Mouse (Mus musculus): ENCODE measurements around the gene Fer. TPM values are rescaled to one million over a fixed set of nuclear protein-coding genes. Genes with fewer than 3 reads are reported as not detected.
A peak's percentile ranks its signal among the peaks of the same experiment; 100 is the strongest.
"Not testable (repeated sequence)": the region's sequence is repeated elsewhere in the genome, so short reads cannot be mapped to it uniquely, and the experiment has no call there.

Gene Fer
- polyA plus RNA-seq, 1 experiment from 2014 or later: 29.8 TPM

DNA sequence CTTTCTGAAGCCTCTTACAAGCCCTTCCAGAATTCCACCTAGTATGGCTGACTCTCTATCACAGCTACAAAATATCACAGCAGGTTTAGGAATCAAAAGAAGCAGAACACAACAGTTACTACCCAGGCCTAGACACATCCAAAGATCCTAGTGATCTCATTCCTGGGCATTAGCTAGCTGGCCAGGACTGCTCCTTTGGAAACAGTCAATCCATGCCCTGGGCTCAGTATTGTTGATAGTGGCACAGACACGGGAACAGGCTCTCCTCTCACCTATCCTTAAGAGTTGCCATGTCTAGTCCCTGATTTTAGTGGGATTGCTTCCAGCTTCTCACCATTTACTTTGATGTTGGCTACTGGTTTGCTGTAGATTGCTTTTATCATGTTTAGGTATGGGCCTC is 20.6 kb upstream of the Fer start:
- 83% methylated on average over 1 of the region's 1 CpGs for WGBS
- ATAC-seq (ENCODE audit: borderline replicate concordance, extremely low read depth, low FRiP score, low TSS enrichment): no peak
- no peaks in the 10 kb centered on the region for H3K9me3 ChIP-seq
- H3K4me2 ChIP-seq: no peak overlapping the region
- H3K9ac ChIP-seq: no peak overlapping the region
- no peaks in the 10 kb centered on the region for H3K27me3 ChIP-seq
- no peak overlapping the region for H3K27ac ChIP-seq
- H3K4me3 ChIP-seq: no peak overlapping the region
- H3K4me1 ChIP-seq: no peaks in the 10 kb centered on the region
- no peaks in the 10 kb centered on the region for H3K36me3 ChIP-seq

DNA sequence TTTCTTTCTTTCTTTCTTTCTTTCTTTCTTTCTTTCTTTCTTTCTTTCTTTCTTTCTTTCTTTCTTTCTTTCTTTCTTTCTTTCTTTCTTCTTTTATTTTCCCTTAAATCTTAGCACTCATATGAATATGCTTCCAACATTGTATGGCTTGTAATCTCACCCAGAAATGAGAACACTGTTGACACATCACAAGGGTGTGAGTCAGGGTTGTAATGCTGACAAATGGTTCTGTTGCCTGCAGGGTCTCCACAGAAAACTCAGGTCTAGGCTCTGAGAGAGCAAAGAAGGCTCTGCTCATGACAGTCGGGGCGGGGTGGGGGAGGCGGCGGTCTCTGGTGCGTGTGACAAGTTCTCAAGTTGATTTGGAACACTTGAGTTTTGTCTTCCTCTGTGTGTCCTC is 17.9 kb upstream of the Fer start:
- H3K36me3 ChIP-seq: no peaks in the 10 kb centered on the region
- H3K4me2 ChIP-seq: no peak overlapping the region
- H3K9ac ChIP-seq: no peak overlapping the region
- no peak for ATAC-seq (ENCODE audit: borderline replicate concordance, extremely low read depth, low FRiP score, low TSS enrichment)
- H3K4me3 ChIP-seq: no peak overlapping the region
- WGBS: 69% methylated on average over 5 of the region's 5 CpGs
- H3K9me3 ChIP-seq: no peaks in the 10 kb centered on the region
- 0 out of 2 replicates have a peak, but pooled peaks cover 3% of the 10 kb centered on the region for H3K4me1 ChIP-seq
- H3K27ac ChIP-seq: no peak overlapping the region
- H3K27me3 ChIP-seq: no peaks in the 10 kb centered on the region

DNA sequence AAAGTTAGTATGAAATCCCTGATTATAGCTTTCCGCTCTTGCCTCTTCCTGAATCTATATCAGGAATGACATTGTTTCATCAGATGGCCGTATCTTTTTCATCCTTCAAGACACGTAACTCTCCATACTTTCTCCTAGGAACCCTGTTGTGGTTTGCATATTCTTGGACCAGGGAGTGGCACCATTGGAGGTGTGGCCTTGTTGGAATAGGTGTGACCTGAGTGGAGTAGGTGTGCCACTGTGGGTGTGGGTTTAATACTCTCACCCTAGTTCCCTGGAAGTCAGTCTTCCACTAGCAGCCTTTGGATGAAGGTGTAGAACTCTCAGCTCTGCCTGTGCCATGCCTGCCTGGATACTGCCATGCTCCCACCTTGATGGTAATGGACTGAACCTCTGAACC is 17.1 kb upstream of the Fer start:
- not testable (repeated sequence) for H3K4me3 ChIP-seq; H3K9me3 ChIP-seq; H3K4me1 ChIP-seq; ATAC-seq (ENCODE audit: borderline replicate concordance, extremely low read depth, low FRiP score, low TSS enrichment); H3K27ac ChIP-seq; H3K36me3 ChIP-seq; H3K27me3 ChIP-seq; H3K9ac ChIP-seq; H3K4me2 ChIP-seq
- WGBS: 94% methylated on average over 3 of the region's 3 CpGs

DNA sequence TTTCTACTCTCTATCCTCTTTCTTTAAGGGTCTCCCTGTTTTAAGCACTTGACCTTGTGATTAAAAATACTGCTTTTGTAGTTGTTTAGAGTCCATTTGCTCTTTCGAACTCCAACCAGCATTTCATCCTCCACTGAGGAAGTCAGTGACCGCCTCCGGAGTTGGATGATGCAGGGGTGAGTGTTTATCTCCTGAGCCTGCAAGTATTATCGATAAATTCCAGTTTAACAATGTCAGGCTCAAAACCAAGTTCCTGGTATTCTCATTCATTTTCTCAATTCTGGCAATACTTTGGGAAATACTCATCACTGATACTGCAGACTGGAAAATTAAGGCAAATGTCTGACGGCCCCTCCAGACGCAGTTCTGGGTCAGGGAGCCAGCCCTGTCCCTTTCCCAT is 13.7 kb upstream of the Fer start:
- Histone ChIP-seq H3K36me3 (no peaks in the 10 kb centered on the region), H3K27me3 (no peaks in the 10 kb centered on the region), H3K27ac (peak overlapping the region; percentile 61; the same call in 1 of the 2 replicates), H3K4me1 (0 out of 2 replicates have a peak, but pooled peaks cover 3% of the 10 kb centered on the region), H3K4me3 (peak overlapping the region; percentile 68), H3K9me3 (no peaks in the 10 kb centered on the region), H3K9ac (peak overlapping the region; percentile 84), H3K4me2 (peak overlapping the region; percentile 60)
- ATAC-seq (ENCODE audit: borderline replicate concordance, extremely low read depth, low FRiP score, low TSS enrichment): peak; percentile 36; the same call in 1 of the 2 replicates
- 2% methylated on average over 6 of the region's 6 CpGs for WGBS

DNA sequence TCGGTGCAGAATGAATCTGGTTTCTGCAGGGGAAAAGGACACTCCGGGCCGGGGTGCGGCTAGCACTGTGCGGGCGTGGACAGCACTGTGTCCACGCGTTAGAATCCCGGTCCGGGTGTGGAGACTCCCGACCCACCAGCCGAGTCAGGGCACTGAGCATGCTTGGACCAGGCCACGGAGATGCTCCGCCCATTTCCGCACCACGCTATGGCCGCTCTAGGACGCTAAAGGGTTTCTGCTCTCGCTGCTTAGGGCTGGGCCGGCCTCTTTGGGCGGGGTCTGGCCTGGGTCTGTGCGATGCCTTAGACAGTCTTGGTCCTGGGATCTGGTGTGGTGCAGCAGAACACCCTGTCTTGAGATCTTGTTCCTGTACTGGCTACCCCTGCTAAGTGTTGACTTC is 13.3 kb upstream of the Fer start:
- Histone ChIP-seq H3K9ac (peak overlapping the region; percentile 84), H3K4me3 (peak overlapping the region; percentile 68), H3K36me3 (no peaks in the 10 kb centered on the region), H3K4me1 (0 out of 2 replicates have a peak, but pooled peaks cover 3% of the 10 kb centered on the region), H3K27me3 (no peaks in the 10 kb centered on the region), H3K27ac (peak overlapping the region; percentile 61; the same call in 1 of the 2 replicates), H3K4me2 (peak overlapping the region; percentile 60), H3K9me3 (no peaks in the 10 kb centered on the region)
- WGBS: under 1% methylated on average over 22 of the region's 22 CpGs
- ATAC-seq (ENCODE audit: borderline replicate concordance, extremely low read depth, low FRiP score, low TSS enrichment): peak; percentile 100

DNA sequence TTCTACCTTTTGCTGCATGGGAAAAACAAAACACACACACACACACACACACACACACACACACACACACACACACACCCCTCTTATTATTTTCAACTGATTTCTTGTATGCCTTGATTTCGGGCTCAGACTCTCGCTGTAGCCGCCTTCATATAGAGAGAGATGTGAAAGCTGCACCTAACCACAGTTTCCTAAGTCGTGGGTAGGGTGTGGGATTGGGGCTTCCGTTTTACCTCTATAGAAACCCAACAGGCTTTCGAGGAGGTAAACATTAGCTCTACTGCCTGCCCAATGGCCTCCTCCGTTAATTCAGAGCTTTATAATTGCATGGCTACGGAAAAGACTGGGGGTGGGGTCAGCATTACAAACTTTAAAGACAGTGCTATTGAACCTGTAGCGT is 12.8 kb upstream of the Fer start:
- H3K36me3 ChIP-seq: no peaks in the 10 kb centered on the region
- H3K4me2 ChIP-seq: peak overlapping the region; percentile 60
- 88% methylated on average over 9 of the region's 9 CpGs for WGBS
- no peak overlapping the region for H3K27ac ChIP-seq
- H3K4me3 ChIP-seq: no peak overlapping the region
- no peak overlapping the region for H3K9ac ChIP-seq
- H3K4me1 ChIP-seq: 0 out of 2 replicates have a peak, but pooled peaks cover 3% of the 10 kb centered on the region
- H3K9me3 ChIP-seq: no peaks in the 10 kb centered on the region
- no peak for ATAC-seq (ENCODE audit: borderline replicate concordance, extremely low read depth, low FRiP score, low TSS enrichment)
- no peaks in the 10 kb centered on the region for H3K27me3 ChIP-seq

DNA sequence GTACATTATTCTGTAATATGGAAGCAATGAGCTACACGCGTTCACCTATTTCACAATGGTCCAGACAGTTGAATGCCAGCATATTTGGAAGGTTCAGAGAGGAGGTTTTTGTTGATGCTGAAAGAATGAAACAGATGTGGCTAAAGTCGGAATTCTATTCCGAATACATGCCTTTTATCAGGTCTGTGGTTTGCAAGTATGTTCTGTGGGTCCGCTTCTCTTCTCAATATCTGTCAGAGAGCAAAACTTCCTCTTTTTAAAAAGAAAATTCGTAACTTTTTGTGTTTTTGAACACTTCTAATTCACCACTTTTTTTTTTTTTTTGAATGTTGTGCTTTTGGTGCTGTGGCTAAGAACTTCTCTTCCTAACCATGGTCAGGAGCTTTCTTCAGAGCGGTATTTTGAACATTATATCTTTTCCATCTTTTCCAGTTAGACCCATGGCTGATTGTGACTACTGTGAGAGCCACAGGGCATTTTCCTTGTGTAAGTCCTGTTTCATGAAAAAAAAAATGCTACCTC is 5.8 kb upstream of the Fer start:
- Histone ChIP-seq H3K27me3 (no peaks in the 10 kb centered on the region), H3K36me3 (no peaks in the 10 kb centered on the region), H3K4me1 (peaks cover 4% of the 10 kb centered on the region; the same call in 1 of the 2 replicates), H3K4me2 (no peak overlapping the region), H3K27ac (no peak overlapping the region), H3K9ac (no peak overlapping the region), H3K9me3 (no peaks in the 10 kb centered on the region), H3K4me3 (no peak overlapping the region)
- 87% methylated on average over 7 of the region's 7 CpGs for WGBS
- ATAC-seq (ENCODE audit: borderline replicate concordance, extremely low read depth, low FRiP score, low TSS enrichment): no peak

DNA sequence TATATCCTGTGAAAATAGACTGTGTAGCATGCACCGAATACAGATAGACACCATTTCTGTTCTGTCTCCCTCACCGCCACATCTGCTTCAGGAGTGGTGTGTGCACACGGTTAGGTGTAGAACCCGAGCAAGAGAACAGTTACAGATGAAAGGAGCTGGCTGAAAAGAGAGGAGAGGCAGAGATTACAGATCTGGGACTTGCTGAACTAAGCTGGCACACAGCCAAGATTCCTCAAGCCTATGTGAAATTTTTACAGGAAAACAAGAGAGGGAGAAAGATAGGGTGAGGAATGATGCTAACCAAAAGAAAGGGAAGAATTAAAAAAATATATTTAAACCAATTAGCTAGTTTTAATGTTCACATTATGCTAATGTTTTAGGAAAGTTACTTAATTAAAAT is 1.9 kb upstream of the Fer start:
- Histone ChIP-seq H3K36me3 (no peaks in the 10 kb centered on the region), H3K4me2 (no peak overlapping the region), H3K4me1 (peaks cover 12% of the 10 kb centered on the region; the same call in 1 of the 2 replicates), H3K4me3 (no peak overlapping the region), H3K9ac (no peak overlapping the region), H3K27ac (no peak overlapping the region), H3K27me3 (no peaks in the 10 kb centered on the region), H3K9me3 (no peaks in the 10 kb centered on the region)
- 29% methylated on average over 4 of the region's 4 CpGs for WGBS
- no peak for ATAC-seq (ENCODE audit: borderline replicate concordance, extremely low read depth, low FRiP score, low TSS enrichment)

DNA sequence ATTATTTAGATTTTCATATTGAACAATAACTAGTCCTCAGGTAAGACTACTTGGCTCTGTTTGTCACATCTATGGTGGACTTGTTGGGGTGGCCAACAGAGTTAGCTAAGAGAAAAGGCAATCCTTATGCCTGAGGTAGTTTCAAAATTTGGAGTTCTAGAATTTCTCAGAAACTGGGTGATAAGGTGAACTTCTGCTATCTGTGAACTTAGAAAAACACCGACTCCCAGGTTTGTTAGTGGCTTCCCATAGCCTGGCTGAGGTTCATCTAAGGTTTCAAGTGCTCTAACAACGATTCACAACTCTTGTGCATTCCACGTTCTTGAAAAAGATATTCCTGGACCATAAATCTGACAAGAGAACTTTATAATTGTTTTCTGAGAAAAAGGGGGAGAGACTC is 463 bp upstream of the Fer start:
- no peak overlapping the region for H3K4me3 ChIP-seq
- H3K4me1 ChIP-seq: peaks cover 12% of the 10 kb centered on the region; the same call in 1 of the 2 replicates
- no peaks in the 10 kb centered on the region for H3K9me3 ChIP-seq
- H3K4me2 ChIP-seq: peak overlapping the region; percentile 90; the same call in 1 of the 2 replicates
- H3K9ac ChIP-seq: no peak overlapping the region
- no peaks in the 10 kb centered on the region for H3K27me3 ChIP-seq
- WGBS: 40% methylated on average over 3 of the region's 3 CpGs
- no peaks in the 10 kb centered on the region for H3K36me3 ChIP-seq
- no peak for ATAC-seq (ENCODE audit: borderline replicate concordance, extremely low read depth, low FRiP score, low TSS enrichment)
- no peak overlapping the region for H3K27ac ChIP-seq

DNA sequence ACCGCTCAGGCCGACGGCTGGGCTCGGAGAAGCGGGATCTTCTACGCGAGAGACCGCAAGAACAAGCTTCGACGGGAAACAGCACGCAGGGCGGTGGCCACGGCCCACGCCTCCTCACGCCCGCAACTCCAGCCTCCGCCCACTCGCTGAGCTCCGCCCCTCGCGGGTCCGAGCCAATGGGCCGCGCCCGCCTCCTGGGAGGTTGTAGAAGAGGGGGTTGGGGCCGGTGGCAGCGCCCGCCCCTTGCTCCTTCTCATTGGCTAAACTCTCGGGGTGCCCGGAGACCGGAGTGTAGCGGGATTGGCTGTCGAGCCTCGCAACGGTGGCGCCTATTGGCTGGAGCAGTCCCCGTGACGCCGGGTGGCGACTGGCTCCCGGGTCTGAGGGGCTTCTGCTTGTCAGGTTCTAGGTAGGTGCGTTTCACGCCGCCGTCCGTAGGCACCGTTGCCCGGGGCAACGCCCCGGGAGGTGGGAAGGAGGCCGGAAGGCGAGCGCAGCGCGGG is 836 bp downstream of the Fer start, which contains the start of gene A930002H24Rik:
Gene A930002H24Rik, minus strand, starts transcription at position 145 of the 503 bp plus-strand sequence.
- peak; percentile 100 for ATAC-seq (ENCODE audit: borderline replicate concordance, extremely low read depth, low FRiP score, low TSS enrichment)
- under 1% methylated on average over 55 of the region's 55 CpGs for WGBS
- H3K27ac ChIP-seq: peak within 1 kb of the TSS; percentile 80
- no peaks in the 10 kb centered on the region for H3K27me3 ChIP-seq
- H3K9me3 ChIP-seq: no peaks in the 10 kb centered on the region
- H3K4me2 ChIP-seq: peak within 1 kb of the TSS; percentile 90
- peaks cover 12% of the 10 kb centered on the region; the same call in 1 of the 2 replicates for H3K4me1 ChIP-seq
- H3K4me3 ChIP-seq: peak within 1 kb of the TSS; percentile 86
- H3K9ac ChIP-seq: peak within 1 kb of the TSS; percentile 88
- H3K36me3 ChIP-seq: no peaks in the 10 kb centered on the region

DNA sequence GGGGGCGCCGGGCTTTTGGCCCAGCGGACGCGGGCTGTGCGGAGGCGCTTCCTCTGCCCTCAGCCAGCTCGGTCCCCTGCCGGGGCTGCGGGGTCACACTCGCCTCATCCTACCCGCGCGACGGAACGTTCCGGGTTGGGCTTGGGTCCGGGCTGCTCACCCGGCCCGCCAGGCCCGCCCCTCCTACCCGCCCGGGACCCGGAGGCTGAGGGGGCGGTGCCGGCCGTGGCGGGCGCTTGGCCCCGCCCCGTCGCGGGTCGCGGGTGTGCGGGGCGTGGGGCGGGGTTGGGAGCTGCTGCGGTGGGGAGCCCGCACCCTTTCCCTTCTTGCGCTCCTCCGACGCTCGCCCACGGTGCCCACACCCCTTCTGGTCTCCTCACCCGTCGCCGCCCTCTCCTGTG is 1.3 kb downstream of the Fer start:
- no peaks in the 10 kb centered on the region for H3K36me3 ChIP-seq
- 0% methylated on average over 35 of the region's 48 CpGs for WGBS
- no peaks in the 10 kb centered on the region for H3K27me3 ChIP-seq
- no peaks in the 10 kb centered on the region for H3K9me3 ChIP-seq
- peak; percentile 79 for ATAC-seq (ENCODE audit: borderline replicate concordance, extremely low read depth, low FRiP score, low TSS enrichment)
- H3K4me2 ChIP-seq: peak overlapping the region; percentile 78
- H3K27ac ChIP-seq: peak overlapping the region; percentile 74
- peak overlapping the region; percentile 86 for H3K4me3 ChIP-seq
- peaks cover 12% of the 10 kb centered on the region; the same call in 1 of the 2 replicates for H3K4me1 ChIP-seq
- H3K9ac ChIP-seq: peak overlapping the region; percentile 88

DNA sequence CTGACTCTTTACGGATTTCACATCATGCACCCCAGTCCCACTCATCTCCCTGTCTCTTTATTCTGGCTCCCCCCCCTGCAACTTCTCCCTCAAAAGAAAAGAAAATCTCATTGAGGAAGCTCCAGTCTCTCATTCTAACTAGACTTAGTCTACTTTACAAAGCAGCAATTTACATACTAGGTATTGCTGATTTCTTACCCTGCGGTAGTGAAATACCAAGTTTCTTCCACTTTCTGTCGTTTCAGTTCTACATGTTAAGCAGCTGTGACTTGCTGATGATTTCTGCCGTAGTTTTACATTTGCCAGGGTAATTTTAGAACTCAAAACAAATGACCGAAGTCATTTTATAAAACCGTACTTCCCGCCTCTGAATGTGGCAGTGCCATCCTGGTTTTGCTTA is 8.9 kb downstream of the Fer start:
- no peaks in the 10 kb centered on the region for H3K27me3 ChIP-seq
- no peaks in the 10 kb centered on the region for H3K36me3 ChIP-seq
- no peak overlapping the region for H3K4me3 ChIP-seq
- H3K4me1 ChIP-seq: no peaks in the 10 kb centered on the region
- ATAC-seq (ENCODE audit: borderline replicate concordance, extremely low read depth, low FRiP score, low TSS enrichment): no peak
- 90% methylated on average over 7 of the region's 7 CpGs for WGBS
- no peaks in the 10 kb centered on the region for H3K9me3 ChIP-seq
- no peak overlapping the region for H3K4me2 ChIP-seq
- H3K9ac ChIP-seq: no peak overlapping the region
- H3K27ac ChIP-seq: no peak overlapping the region
